Mouse (Mus musculus): ENCODE measurements around the gene Mief2. TPM values are rescaled to one million over a fixed set of nuclear protein-coding genes. Genes with fewer than 3 reads are reported as not detected.
A peak's percentile ranks its signal among the peaks of the same experiment; 100 is the strongest.

Mief2 gene
- 12.8 and 14.6 TPM in 2 replicates for polyA plus RNA-seq (2012; rRNA removed)

GRCm38 (mm10) chr11:60728260-60728761 lies at the start of gene Mief2:
Mief2 (plus strand) TSS chr11:60728398.
- Histone ChIP-seq H3K36me3 (ENCODE audit: control insufficient read depth, insufficient read depth, low read length) (peaks cover 7% of the 10 kb centered on the region; the same call in 1 of the 2 replicates), H3K4me3 (ENCODE audit: extremely low read depth, insufficient read depth, insufficient read length) (peak within 1 kb of the TSS; percentile 99), H3K27me3 (ENCODE audit: control insufficient read depth, insufficient read depth, low read length) (no peaks in the 10 kb centered on the region), H3K27ac (ENCODE audit: insufficient read depth, low read length) (peak within 1 kb of the TSS; percentile 93), H3K4me1 (ENCODE audit: control insufficient read depth, insufficient read depth, insufficient read length) (peaks cover 12% of the 10 kb centered on the region; the same call in 1 of the 2 replicates)
- peak; percentile 31; the same call in 1 of the 2 replicates for TF ChIP-seq POLR2A (IDR thresholded peaks at IDR 0.05; ENCODE audit: low read depth, low read length)
- TF ChIP-seq CTCF (IDR thresholded peaks at IDR 0.05; ENCODE audit: extremely low read depth, insufficient read depth, insufficient read length, insufficient replicate concordance), result no peak
- WGBS, result under 1% methylated on average over 44 of the region's 44 CpGs
- peak; percentile 90 to 92 for DNase-seq (ENCODE audit: low read depth in 1 of 2, low spot score in 2 of 2)

- Histone ChIP-seq H3K27me3 (ENCODE audit: control insufficient read depth, insufficient read depth, low read length) (no peaks in the 10 kb centered on the region), H3K27ac (ENCODE audit: insufficient read depth, low read length) (no peak overlapping the region), H3K36me3 (ENCODE audit: control insufficient read depth, insufficient read depth, low read length) (no peaks in the 10 kb centered on the region), H3K4me3 (ENCODE audit: extremely low read depth, insufficient read depth, insufficient read length) (no peak overlapping the region), H3K4me1 (ENCODE audit: control insufficient read depth, insufficient read depth, insufficient read length) (peaks cover 3% of the 10 kb centered on the region; the same call in 1 of the 2 replicates)
- DNase-seq (ENCODE audit: low read depth in 1 of 2, low spot score in 2 of 2), result no peak
- TF ChIP-seq POLR2A (IDR thresholded peaks at IDR 0.05; ENCODE audit: low read depth, low read length) (no peak), CTCF (IDR thresholded peaks at IDR 0.05; ENCODE audit: extremely low read depth, insufficient read depth, insufficient read length, insufficient replicate concordance) (no peak)
- WGBS, result 68% methylated on average over 1 of the region's 1 CpGs
Observed at GRCm38 (mm10) chr11:60696165-60696564, 32.0 kb upstream of the Mief2 start.

- H3K36me3 ChIP-seq (ENCODE audit: control insufficient read depth, insufficient read depth, low read length), result no peaks in the 10 kb centered on the region
- TF ChIP-seq CTCF (IDR thresholded peaks at IDR 0.05; ENCODE audit: extremely low read depth, insufficient read depth, insufficient read length, insufficient replicate concordance), result no peak
- peaks cover 3% of the 10 kb centered on the region; the same call in 1 of the 2 replicates for H3K4me1 ChIP-seq (ENCODE audit: control insufficient read depth, insufficient read depth, insufficient read length)
- WGBS, result 49% methylated on average over 2 of the region's 2 CpGs
- H3K27ac ChIP-seq (ENCODE audit: insufficient read depth, low read length), result no peak overlapping the region
- peak in 1 of 2 experiments; percentile 28 for DNase-seq (ENCODE audit: low read depth in 1 of 2, low spot score in 2 of 2)
- H3K27me3 ChIP-seq (ENCODE audit: control insufficient read depth, insufficient read depth, low read length), result no peaks in the 10 kb centered on the region
- no peak overlapping the region for H3K4me3 ChIP-seq (ENCODE audit: extremely low read depth, insufficient read depth, insufficient read length)
Observed at GRCm38 (mm10) chr11:60697561-60697960, 30.6 kb upstream of the Mief2 start.

GRCm38 (mm10) chr11:60698806-60699523 lies 29.2 kb upstream of the Mief2 start:
- Histone ChIP-seq H3K36me3 (ENCODE audit: control insufficient read depth, insufficient read depth, low read length) (no peaks in the 10 kb centered on the region), H3K27ac (ENCODE audit: insufficient read depth, low read length) (peak overlapping the region; percentile 57), H3K4me1 (ENCODE audit: control insufficient read depth, insufficient read depth, insufficient read length) (peaks cover 6% of the 10 kb centered on the region; the same call in 1 of the 2 replicates), H3K4me3 (ENCODE audit: extremely low read depth, insufficient read depth, insufficient read length) (peak overlapping the region; percentile 74), H3K27me3 (ENCODE audit: control insufficient read depth, insufficient read depth, low read length) (no peaks in the 10 kb centered on the region)
- TF ChIP-seq CTCF (IDR thresholded peaks at IDR 0.05; ENCODE audit: extremely low read depth, insufficient read depth, insufficient read length, insufficient replicate concordance), result no peak
- no peak for TF ChIP-seq POLR2A (IDR thresholded peaks at IDR 0.05; ENCODE audit: low read depth, low read length)
- DNase-seq (ENCODE audit: low read depth in 1 of 2, low spot score in 2 of 2), result no peak
- WGBS, result 8% methylated on average over 22 of the region's 22 CpGs

GRCm38 (mm10) chr11:60699524-60700075 lies 28.6 kb upstream of the Mief2 start, which contains the start of gene Llgl1:
Llgl1 (plus strand) TSS chr11:60699723.
- WGBS, result under 1% methylated on average over 70 of the region's 73 CpGs
- H3K36me3 ChIP-seq (ENCODE audit: control insufficient read depth, insufficient read depth, low read length), result no peaks in the 10 kb centered on the region
- H3K4me1 ChIP-seq (ENCODE audit: control insufficient read depth, insufficient read depth, insufficient read length), result peaks cover 6% of the 10 kb centered on the region; the same call in 1 of the 2 replicates

GRCm38 (mm10) chr11:60700320-60701185 lies 27.6 kb upstream of the Mief2 start:
- Histone ChIP-seq H3K36me3 (ENCODE audit: control insufficient read depth, insufficient read depth, low read length) (0 out of 2 replicates have a peak, but pooled peaks cover 1% of the 10 kb centered on the region), H3K27ac (ENCODE audit: insufficient read depth, low read length) (no peak overlapping the region), H3K4me1 (ENCODE audit: control insufficient read depth, insufficient read depth, insufficient read length) (peaks cover 6% of the 10 kb centered on the region; the same call in 1 of the 2 replicates), H3K4me3 (ENCODE audit: extremely low read depth, insufficient read depth, insufficient read length) (peak overlapping the region; percentile 74), H3K27me3 (ENCODE audit: control insufficient read depth, insufficient read depth, low read length) (no peaks in the 10 kb centered on the region)
- 51% methylated on average over 12 of the region's 12 CpGs for WGBS
- no peak for TF ChIP-seq POLR2A (IDR thresholded peaks at IDR 0.05; ENCODE audit: low read depth, low read length)
- TF ChIP-seq CTCF (IDR thresholded peaks at IDR 0.05; ENCODE audit: extremely low read depth, insufficient read depth, insufficient read length, insufficient replicate concordance), result no peak
- DNase-seq (ENCODE audit: low read depth in 1 of 2, low spot score in 2 of 2), result no peak

More at GRCm38 (mm10) chr11:60699524-60700075, 28.6 kb upstream of the Mief2 start, which contains the start of gene Llgl1:
- peak within 1 kb of the TSS; percentile 74 for H3K4me3 ChIP-seq (ENCODE audit: extremely low read depth, insufficient read depth, insufficient read length)
- peak within 1 kb of the TSS; percentile 73 for H3K27ac ChIP-seq (ENCODE audit: insufficient read depth, low read length)
- DNase-seq (ENCODE audit: low read depth in 1 of 2, low spot score in 2 of 2), result peak; percentile 65 to 74
- no peak for TF ChIP-seq CTCF (IDR thresholded peaks at IDR 0.05; ENCODE audit: extremely low read depth, insufficient read depth, insufficient read length, insufficient replicate concordance)
- peak; percentile 34; the same call in 1 of the 2 replicates for TF ChIP-seq POLR2A (IDR thresholded peaks at IDR 0.05; ENCODE audit: low read depth, low read length)
- H3K27me3 ChIP-seq (ENCODE audit: control insufficient read depth, insufficient read depth, low read length), result no peaks in the 10 kb centered on the region
